29 mouse cellular contexts compared by ENCODE assay signal in the genomic region with DNA sequence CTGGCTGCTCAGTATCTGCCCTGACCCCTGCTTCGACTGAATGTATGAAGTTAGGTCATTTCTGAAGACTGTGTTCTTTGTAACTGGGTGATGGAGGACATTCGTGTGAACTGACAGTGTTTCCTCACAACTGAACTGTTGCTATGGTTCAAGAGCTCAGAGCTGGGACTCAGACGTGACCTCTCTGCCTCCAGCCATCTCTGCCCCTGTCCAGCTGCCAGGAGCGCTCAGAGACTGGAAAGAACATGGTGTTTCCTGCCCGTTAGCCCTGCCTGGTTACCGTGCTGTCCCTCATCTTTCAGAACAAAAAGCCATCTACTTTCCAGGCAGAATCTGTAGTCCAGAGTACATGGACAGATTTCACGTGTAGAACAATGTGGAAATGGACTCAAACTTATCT. TPM values are rescaled to one million over a fixed set of nuclear protein-coding genes. Genes with fewer than 3 reads are reported as not detected.
DNase-seq lines count a peak whose midpoint lies in the region; ATAC-seq lines count a peak whose summit lies in the region.
"Had no signal": no experiment of that assay in that cellular context is flagged by ENCODE, and none has a peak within 500 bp of the region (broad histone marks: within the 10 kb centered on the region; RNA-seq: fewer than 3 reads in every experiment).

No protein-coding gene starts in this region.

- no peaks in the 10 kb centered on the region for H3K36me3 ChIP-seq in heart, embryonic 12.5 days
- H3K36me3 ChIP-seq in forebrain, embryonic 10.5 days (replicated peaks): no peaks in the 10 kb centered on the region
- H3K36me3 ChIP-seq: heart, embryonic 13.5 days; limb, embryonic 13.5 days; lung, embryonic 15.5 days; midbrain, embryonic 10.5 days; neural tube, embryonic 12.5 days had no signal

- intact Hi-C loops in heart, postnatal 14 days (cut with DNase I): loop anchor here (2.0 kb wide), 1 partner anchor 73 kb away; no protein-coding TSS in a partner anchor

- no peak overlapping the region for H3K4me3 ChIP-seq in heart, embryonic 12.5 days
- no peak overlapping the region for H3K4me3 ChIP-seq in forebrain, embryonic 10.5 days
- H3K4me3 ChIP-seq: erythroblast, embryonic 14.5 days; forebrain, embryonic 13.5 days; heart, embryonic 13.5 days; limb, embryonic 13.5 days; lung, embryonic 15.5 days; midbrain, embryonic 10.5 days; myocyte; neural tube, embryonic 12.5 days had no signal

- ATAC-seq in heart, embryonic 12.5 days (ENCODE audit: insufficient number of reproducible peaks, low FRiP score): no peak
- ATAC-seq: CD4-positive, CD25-positive, alpha-beta regulatory T cell, adult 4 months; forebrain, embryonic 13.5 days; hindbrain, embryonic 16.5 days had no signal

- 52% methylated on average over 7 of the region's 7 CpGs for WGBS in heart, embryonic 12.5 days
- WGBS in forebrain, embryonic 10.5 days: 76% methylated on average over 7 of the region's 7 CpGs

- DNase-seq in heart, adult 11 months: peak; percentile 96
- DNase-seq in Muller cell, postnatal 12 days (ENCODE audit: inconsistent ontology term): peak; percentile 26
- DNase-seq in heart, adult 8-10 months (ENCODE audit: low spot score): peak; percentile 51
- peak; percentile 52 to 57 for DNase-seq in heart, postnatal 14 days
- no peak for DNase-seq in forebrain, embryonic 10.5 days (ENCODE audit: extremely low spot score, low spot score)
- no peak for DNase-seq in spleen, adult 12 weeks (ENCODE audit: low spot score)
- DNase-seq: adrenal gland, adult 2 months; adrenal gland, postnatal 36 days; cerebellum, adult 2 months; cerebellum, postnatal 14 days; kidney, adult 18-20 months; kidney, postnatal 4 days; thymus, postnatal 14 days had no signal

- no peaks in the 10 kb centered on the region for H3K9me3 ChIP-seq in heart, embryonic 12.5 days (replicated peaks)
- H3K9me3 ChIP-seq in forebrain, embryonic 10.5 days: no peaks in the 10 kb centered on the region
- H3K9me3 ChIP-seq: forebrain, embryonic 13.5 days; heart, embryonic 13.5 days; limb, embryonic 13.5 days; lung, embryonic 15.5 days; midbrain, embryonic 10.5 days; neural tube, embryonic 12.5 days had no signal

- H3K4me1 ChIP-seq in heart, embryonic 12.5 days (replicated peaks): peaks cover 10% of the 10 kb centered on the region
- no peaks in the 10 kb centered on the region; the same call in 1 of the 2 replicates for H3K4me1 ChIP-seq in forebrain, embryonic 10.5 days
- H3K4me1 ChIP-seq: forebrain, embryonic 13.5 days; limb, embryonic 13.5 days; lung, embryonic 15.5 days; neural tube, embryonic 12.5 days had no signal

- no peaks in the 10 kb centered on the region for H3K27me3 ChIP-seq in heart, embryonic 12.5 days (replicated peaks)
- no peaks in the 10 kb centered on the region for H3K27me3 ChIP-seq in forebrain, embryonic 10.5 days (ENCODE audit: poor library complexity, severe bottlenecking)
- H3K27me3 ChIP-seq: forebrain, embryonic 13.5 days; heart, embryonic 13.5 days; limb, embryonic 13.5 days; lung, embryonic 15.5 days; neural tube, embryonic 12.5 days had no signal

- no peak overlapping the region for H3K9ac ChIP-seq in heart, embryonic 12.5 days
- H3K9ac ChIP-seq: forebrain, embryonic 13.5 days; heart, embryonic 13.5 days; limb, embryonic 13.5 days; lung, embryonic 15.5 days; neural tube, embryonic 12.5 days had no signal

- no peak overlapping the region for H3K4me2 ChIP-seq in heart, embryonic 12.5 days
- H3K4me2 ChIP-seq: forebrain, embryonic 13.5 days; heart, embryonic 13.5 days; limb, embryonic 13.5 days; liver, embryonic 11.5 days; lung, embryonic 15.5 days; neural tube, embryonic 12.5 days had no signal

- H3K27ac ChIP-seq in heart, embryonic 12.5 days (ENCODE audit: poor library complexity, severe bottlenecking): no peak overlapping the region
- no peak overlapping the region for H3K27ac ChIP-seq in forebrain, embryonic 10.5 days
- H3K27ac ChIP-seq: forebrain, embryonic 13.5 days; heart, embryonic 13.5 days; kidney, postnatal 0 days; limb, embryonic 13.5 days; lung, embryonic 15.5 days; midbrain, embryonic 10.5 days; neural tube, embryonic 12.5 days had no signal

RNA-seq across cellular contexts. Expression of a gene that starts 39.5 kb away (rescaled TPM):
- 0.10 TPM in 1 of 2 replicates, not detected in the other for polyA plus RNA-seq in heart, embryonic 12.5 days (2016; fragmentation: Nextera tagmentation; extraction: Ambion mirVana)
- not detected for total RNA-seq in heart, adult 8-10 months (2022)
- not detected for total RNA-seq in heart, postnatal 14 days (2021)
- 0.23 and 0.30 TPM in 2 replicates for polyA plus RNA-seq in forebrain, embryonic 10.5 days (2016; fragmentation: Nextera tagmentation; extraction: Ambion mirVana)
- total RNA-seq: megakaryocyte progenitor cell, adult 5-6 weeks had no signal
- polyA plus RNA-seq: CD4-positive, CD25-positive, alpha-beta regulatory T cell, adult 4 months; erythroblast, embryonic 14.5 days; heart, embryonic 13.5 days; liver, embryonic 11.5 days; liver, embryonic 16.5 days; myocyte; urinary bladder, adult 2 months had no signal

Comparison
In these comparisons a context has a peak if more than half of its experiments do, and no peak if none do; other contexts are left out.
1. DNase-seq: peak in heart, adult 11 months (single experiment), Muller cell, postnatal 12 days (single experiment), heart, adult 8-10 months (single experiment) and heart, postnatal 14 days (2 of 2); none in forebrain, embryonic 10.5 days (single experiment) and spleen, adult 12 weeks (single experiment).